Comparison of ENCODE assay signal across 8 mouse cellular contexts in genomic region chr4:156235808-156236533, GRCm38 (mm10). TPM values are rescaled to one million over a fixed set of nuclear protein-coding genes. Genes with fewer than 3 reads are reported as not detected.
DNase-seq lines count a peak whose midpoint lies in the region; ATAC-seq and TF ChIP-seq lines count a peak whose summit lies in the region.

TSS of gene Noc2l (plus strand) at chr4:156236010.

- peak within 1 kb of the TSS; percentile 79 for H3K27ac ChIP-seq in ES-E14 (ENCODE audit: insufficient read depth, low read depth, low read length, poor library complexity, severe bottlenecking)
- peak within 1 kb of the TSS; percentile 88 for H3K27ac ChIP-seq in forebrain, postnatal 0 days (ENCODE audit: low read depth, low read length)
- H3K27ac ChIP-seq in lung, embryonic 15.5 days, result peak within 1 kb of the TSS; percentile 96

- H3K36me3 ChIP-seq in ES-E14 (ENCODE audit: control insufficient read depth, insufficient read depth, low read length, poor library complexity, severe bottlenecking), result peaks cover 54% of the 10 kb centered on the region
- peaks cover 55% of the 10 kb centered on the region for H3K36me3 ChIP-seq in forebrain, postnatal 0 days (ENCODE audit: insufficient read depth)
- peaks cover 50% of the 10 kb centered on the region for H3K36me3 ChIP-seq in lung, embryonic 15.5 days

- peak within 1 kb of the TSS; percentile 99 for H3K9ac ChIP-seq in ES-E14 (ENCODE audit: insufficient read depth, low read depth, low read length, poor library complexity, severe bottlenecking)
- peak within 1 kb of the TSS; percentile 79 for H3K9ac ChIP-seq in forebrain, postnatal 0 days
- H3K9ac ChIP-seq in lung, embryonic 15.5 days, result peak within 1 kb of the TSS; percentile 76

- ATAC-seq in forebrain, postnatal 0 days, result peak; percentile 91
- ATAC-seq in lung, embryonic 15.5 days (ENCODE audit: borderline replicate concordance, extremely low read depth, low FRiP score, low TSS enrichment), result peak; percentile 89

- H3K4me2 ChIP-seq in forebrain, postnatal 0 days (ENCODE audit: low read depth), result peak within 1 kb of the TSS; percentile 87
- H3K4me2 ChIP-seq in lung, embryonic 15.5 days, result peak within 1 kb of the TSS; percentile 98

- peaks cover 0 to 11% of the 10 kb centered on the region in 2 experiments; a peak in 1 of 4 replicates for H3K4me1 ChIP-seq in ES-E14 (ENCODE audit: control insufficient read depth in 2 of 2, insufficient read depth in 2 of 2, low read length in 2 of 2, poor library complexity in 1 of 2)
- peaks cover 8% of the 10 kb centered on the region; the same call in 1 of the 2 replicates for H3K4me1 ChIP-seq in forebrain, postnatal 0 days (ENCODE audit: insufficient read depth)
- peaks cover 20% of the 10 kb centered on the region for H3K4me1 ChIP-seq in lung, embryonic 15.5 days

- DNase-seq in ES-E14 (ENCODE audit: low read depth, low spot score), result peak; percentile 80
- DNase-seq in cerebellum, adult 11-12 months, result peak; percentile 89
- DNase-seq in forebrain, postnatal 0 days, result peak; percentile 95
- peak; percentile 93 for DNase-seq in heart, postnatal 4 days
- DNase-seq in layer of hippocampus, adult 8-10 months (ENCODE audit: low spot score in 2 of 2), result peak; percentile 77 to 83
- DNase-seq in ovary, adult 18-20 months (ENCODE audit: low spot score), result peak; percentile 81
- peak; percentile 93 for DNase-seq in thymus, postnatal 0 days (ENCODE audit: low spot score)

- peaks cover 2% of the 10 kb centered on the region; the same call in 1 of the 2 replicates for H3K9me3 ChIP-seq in ES-E14 (ENCODE audit: control insufficient read depth, insufficient read depth, low read depth, low read length)
- H3K9me3 ChIP-seq in forebrain, postnatal 0 days (ENCODE audit: low read length), result no peaks in the 10 kb centered on the region
- no peaks in the 10 kb centered on the region for H3K9me3 ChIP-seq in lung, embryonic 15.5 days

- WGBS in forebrain, postnatal 0 days, result under 1% methylated on average over 89 of the region's 90 CpGs
- under 1% methylated on average over 76 of the region's 90 CpGs for WGBS in lung, embryonic 15.5 days

- no peaks in the 10 kb centered on the region for H3K27me3 ChIP-seq in forebrain, postnatal 0 days (ENCODE audit: insufficient read depth, low read length)
- no peaks in the 10 kb centered on the region for H3K27me3 ChIP-seq in lung, embryonic 15.5 days

- in situ Hi-C loops in ES-E14 (cut with MboI; ENCODE audit: low sequenced_read_pairs in 2 of 2, unreplicated experiment in 2 of 2), result no loop called here

- peak within 1 kb of the TSS; percentile 98 for H3K4me3 ChIP-seq in ES-E14 (ENCODE audit: insufficient read depth in 1 of 2, low read depth in 1 of 2, low read length in 2 of 2, poor library complexity in 1 of 2, severe bottlenecking in 1 of 2)
- H3K4me3 ChIP-seq in forebrain, postnatal 0 days (ENCODE audit: low read depth, low read length), result peak within 1 kb of the TSS; percentile 89
- H3K4me3 ChIP-seq in lung, embryonic 15.5 days, result peak within 1 kb of the TSS; percentile 99

- no peak for TF ChIP-seq CTCF in forebrain, postnatal 0 days (IDR thresholded peaks at IDR 0.05; ENCODE audit: low read depth)

TF ChIP-seq in ES-E14, 5 proteins besides CTCF, POLR2A, EP300 and RAD21:
- TF ChIP-seq MAFK (IDR thresholded peaks at IDR 0.05; ENCODE audit: insufficient read depth, low read depth, low read length), result no peak
- TF ChIP-seq ZC3H11A (IDR thresholded peaks at IDR 0.05; ENCODE audit: borderline replicate concordance, low read depth, low read length), result no peak
- no peak for TF ChIP-seq CHD2 (IDR thresholded peaks at IDR 0.05; ENCODE audit: low read depth, low read length)
- no peak for TF ChIP-seq ZNF384 (IDR thresholded peaks at IDR 0.05; ENCODE audit: low read depth, low read length)
- peak; percentile 72; the same call in 1 of the 2 replicates for TF ChIP-seq HCFC1 (IDR thresholded peaks at IDR 0.05; ENCODE audit: borderline replicate concordance, insufficient read depth, low read length)

RNA-seq across cellular contexts. Expression of gene Noc2l, which starts in this region (rescaled TPM):
- 108 and 147 TPM in 2 replicates for total RNA-seq in ES-E14 (2012; rRNA removed)
- total RNA-seq in forebrain, postnatal 0 days (2014; rRNA removed), result 80.7 and 83.9 TPM in 2 replicates
- polyA plus RNA-seq in forebrain, postnatal 0 days (2015; fragmentation: Nextera tagmentation; extraction: Ambion mirVana), result 50.9 and 52.9 TPM in 2 replicates
- 10 to 100 TPM; 25.2 to 25.4 TPM for total RNA-seq in heart, postnatal 4 days (2021)
- total RNA-seq in layer of hippocampus, adult 8-10 months (2022), result 10 to 100 TPM; 64.1 to 72.4 (median 68.0) TPM
- 67.3 and 69.2 TPM in 2 replicates for polyA plus RNA-seq in lung, embryonic 15.5 days (2015; fragmentation: Nextera tagmentation; extraction: Ambion mirVana)
- 82.9 and 89.1 TPM in 2 replicates for polyA plus RNA-seq in thymus, postnatal 0 days (2015; fragmentation: Nextera tagmentation; extraction: Ambion mirVana)

Comparison
In these comparisons a context has a peak if more than half of its experiments do, and no peak if none do; other contexts are left out.
1. Peak in every context shown above with its lines: DNase-seq, ATAC-seq, H3K4me3 ChIP-seq and H3K27ac ChIP-seq.